Mouse (Mus musculus) heart, embryonic 10.5 days (tissue): ENCODE measurements at regions not wholly inside any gene's neighbourhood (a gene's known extent, or its start where the extent isn't known, plus 50 kb on each side); places are given as distances from the start of the nearest gene placed in this dataset.

Experiments used
- DNase-seq: peaks from one replicate; pipeline ENCODE4 v3.0.0-alpha.2; 2017; ENCODE audit warnings: low spot score
- H3K27ac ChIP-seq: fragments of 300-500 bp; sonication (generic); 2 replicates; pipeline ENCODE4 v1.5.1; 2016; ENCODE audit warnings: mild to moderate bottlenecking
- H3K27me3 ChIP-seq: fragments of 300-500 bp; sonication (generic); 2 replicates; pipeline ENCODE4 v1.6.1; 2016; ENCODE audit warnings: mild to moderate bottlenecking; ENCODE audit not compliant: poor library complexity, insufficient read depth, severe bottlenecking
- H3K36me3 ChIP-seq: fragments of 300-500 bp; sonication (generic); 2 replicates; pipeline ENCODE4 v1.6.1; 2016; ENCODE audit warnings: mild to moderate bottlenecking, moderate library complexity
- H3K4me1 ChIP-seq: fragments of 300-500 bp; sonication (generic); 2 replicates; pipeline ENCODE4 v1.6.1; 2016; ENCODE audit warnings: mild to moderate bottlenecking
- H3K4me3 ChIP-seq: fragments of 300-500 bp; sonication (generic); 2 replicates; pipeline ENCODE4 v1.5.1; 2016; ENCODE audit warnings: mild to moderate bottlenecking, moderate library complexity
- H3K9me3 ChIP-seq: fragments of 300-500 bp; sonication (generic); 2 replicates; pipeline ENCODE4 v1.6.1; 2016; ENCODE audit warnings: mild to moderate bottlenecking, moderate library complexity
- WGBS: fragments of 180-500 bp; shearing (Covaris S2); methylation state at CpG from one replicate; pipeline ENCODE4 v1.1.7; 2016; 5-methylcytosine and 5-hydroxymethylcytosine counted together

DNA sequence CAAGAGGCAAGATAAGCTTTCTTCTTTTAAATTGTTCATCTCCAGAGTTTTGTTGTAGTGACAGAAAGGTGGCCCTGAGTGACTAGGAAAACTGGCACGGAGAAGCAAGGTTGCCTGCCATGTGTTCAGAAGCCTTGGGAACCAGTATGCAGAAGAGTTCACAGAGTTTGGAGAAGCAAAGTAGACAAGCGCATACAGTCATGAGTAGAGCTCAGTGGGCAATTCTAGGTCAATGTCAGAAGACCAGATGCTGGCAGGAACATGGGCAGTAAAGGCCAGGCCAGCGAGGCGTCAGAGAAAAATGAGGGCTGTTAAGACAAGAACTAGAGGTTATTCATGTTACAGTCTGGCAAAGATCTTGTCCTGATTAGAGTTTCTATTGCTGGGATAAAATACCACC, 172.7 kb downstream of the Tmem17 start:
- WGBS, result 86% methylated on average over 4 of the region's 4 CpGs
- Histone ChIP-seq H3K27ac (no peak overlapping the region), H3K9me3 (no peaks in the 10 kb centered on the region), H3K4me3 (no peak overlapping the region), H3K27me3 (no peaks in the 10 kb centered on the region), H3K4me1 (no peaks in the 10 kb centered on the region), H3K36me3 (no peaks in the 10 kb centered on the region)
- no peak for DNase-seq

DNA sequence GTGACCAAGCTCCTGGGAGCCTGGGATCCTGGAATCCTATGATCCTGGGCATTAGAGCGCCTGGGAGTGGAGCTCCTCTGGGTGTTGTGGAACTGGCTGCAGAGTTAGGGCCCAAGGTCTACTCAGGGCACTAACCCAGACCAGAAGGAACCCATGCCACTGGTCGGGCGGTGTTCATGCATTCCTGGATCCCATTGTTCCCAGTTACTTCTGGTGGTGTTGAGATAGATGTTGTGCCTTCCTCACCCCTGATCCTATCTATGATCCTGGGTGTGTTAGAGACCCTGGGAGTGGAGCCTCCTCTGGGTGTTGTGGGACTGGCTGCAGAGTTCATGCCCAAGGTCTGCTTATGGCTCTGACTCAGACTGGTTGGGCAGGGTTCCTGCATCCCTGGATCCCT, 169.9 kb downstream of the B3gnt2 start:
- H3K27ac ChIP-seq, result no peak overlapping the region
- DNase-seq, result no peak
- WGBS, result 84% methylated on average over 3 of the region's 3 CpGs
- H3K4me3 ChIP-seq, result no peak overlapping the region
- peaks cover 5% of the 10 kb centered on the region; the same call in 1 of the 2 replicates for H3K4me1 ChIP-seq
- no peaks in the 10 kb centered on the region for H3K36me3 ChIP-seq
- no peaks in the 10 kb centered on the region for H3K27me3 ChIP-seq
- no peaks in the 10 kb centered on the region for H3K9me3 ChIP-seq

DNA sequence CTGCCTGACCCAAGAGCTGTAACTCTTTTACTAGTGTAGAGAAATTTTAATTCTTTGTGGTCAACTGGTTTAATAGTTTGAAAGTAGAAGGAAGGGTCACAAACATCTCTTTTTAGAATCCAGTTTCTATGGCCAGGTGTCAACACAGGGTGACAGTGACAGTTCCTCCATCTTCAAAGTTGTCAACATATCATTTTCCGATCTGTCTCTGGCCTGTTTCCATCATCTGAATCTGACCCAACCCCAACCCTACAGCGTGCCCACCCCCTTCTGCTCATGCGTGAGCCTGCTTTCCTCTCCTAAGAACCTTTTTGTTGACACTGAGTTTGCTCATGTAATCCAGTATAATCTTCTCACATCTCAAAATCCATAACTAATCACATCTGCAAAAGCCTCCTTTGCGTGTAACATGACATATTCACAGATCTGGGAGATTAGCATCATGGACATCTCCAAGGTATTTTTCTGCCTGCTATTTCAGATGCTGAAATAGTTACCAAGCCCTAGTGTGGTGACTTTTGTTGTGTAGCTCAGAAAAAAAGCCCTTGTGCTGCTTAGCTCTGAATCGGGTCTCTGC, 168.4 kb downstream of the B3gnt2 start:
- no peaks in the 10 kb centered on the region for H3K36me3 ChIP-seq
- DNase-seq, result no peak
- no peak overlapping the region for H3K4me3 ChIP-seq
- peaks cover 5% of the 10 kb centered on the region; the same call in 1 of the 2 replicates for H3K4me1 ChIP-seq
- H3K27ac ChIP-seq, result no peak overlapping the region
- no peaks in the 10 kb centered on the region for H3K27me3 ChIP-seq
- WGBS, result 84% methylated on average over 5 of the region's 5 CpGs
- H3K9me3 ChIP-seq, result no peaks in the 10 kb centered on the region

DNA sequence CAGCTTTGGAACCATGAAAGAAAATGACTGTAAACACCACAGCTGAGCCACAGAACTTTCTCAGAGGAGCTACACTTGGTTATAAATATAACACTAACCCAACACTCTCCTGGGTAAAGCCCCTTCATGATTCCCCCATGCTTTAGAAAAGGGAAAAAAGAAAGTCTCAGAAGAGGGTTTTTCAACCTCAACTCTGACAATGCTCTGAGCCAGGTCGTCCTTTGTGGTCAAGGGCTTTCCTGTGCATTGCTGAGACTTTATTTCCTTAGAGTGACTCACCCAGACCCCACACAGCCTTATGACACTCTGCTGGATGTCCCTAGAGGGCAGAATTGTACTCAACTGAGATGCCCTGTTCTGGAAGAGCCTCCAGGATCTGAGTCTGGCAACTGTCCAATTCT, 167.8 kb downstream of the B3gnt2 start:
- no peak overlapping the region for H3K27ac ChIP-seq
- DNase-seq, result no peak
- no peak overlapping the region for H3K4me3 ChIP-seq
- H3K27me3 ChIP-seq, result no peaks in the 10 kb centered on the region
- WGBS, result 28% methylated on average over 1 of the region's 1 CpGs
- H3K36me3 ChIP-seq, result no peaks in the 10 kb centered on the region
- no peaks in the 10 kb centered on the region for H3K9me3 ChIP-seq
- peaks cover 5% of the 10 kb centered on the region; the same call in 1 of the 2 replicates for H3K4me1 ChIP-seq

DNA sequence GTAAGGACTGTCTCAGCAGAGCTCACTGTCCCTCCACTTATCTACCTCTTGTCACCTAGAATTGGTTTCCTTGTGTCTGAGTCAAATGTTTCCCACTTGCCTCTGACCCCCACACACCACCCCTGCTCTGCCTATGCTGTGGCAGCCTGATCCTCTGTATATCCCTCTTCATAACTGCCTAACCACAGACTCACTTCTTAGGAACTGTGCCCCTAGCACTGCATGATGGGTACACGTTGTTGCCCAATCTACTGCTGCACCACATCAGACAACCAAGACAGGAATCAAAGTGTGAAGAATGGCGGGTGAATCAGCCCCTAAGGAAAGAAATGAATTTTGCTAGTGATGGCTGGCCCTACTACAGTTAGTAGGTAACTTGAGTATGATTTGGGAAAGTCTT, 167.4 kb downstream of the B3gnt2 start:
- no peak overlapping the region for H3K27ac ChIP-seq
- WGBS, result 84% methylated on average over 2 of the region's 2 CpGs
- no peak for DNase-seq
- H3K4me3 ChIP-seq, result no peak overlapping the region
- peaks cover 10% of the 10 kb centered on the region for H3K4me1 ChIP-seq
- H3K27me3 ChIP-seq, result no peaks in the 10 kb centered on the region
- H3K36me3 ChIP-seq, result no peaks in the 10 kb centered on the region
- no peaks in the 10 kb centered on the region for H3K9me3 ChIP-seq

DNA sequence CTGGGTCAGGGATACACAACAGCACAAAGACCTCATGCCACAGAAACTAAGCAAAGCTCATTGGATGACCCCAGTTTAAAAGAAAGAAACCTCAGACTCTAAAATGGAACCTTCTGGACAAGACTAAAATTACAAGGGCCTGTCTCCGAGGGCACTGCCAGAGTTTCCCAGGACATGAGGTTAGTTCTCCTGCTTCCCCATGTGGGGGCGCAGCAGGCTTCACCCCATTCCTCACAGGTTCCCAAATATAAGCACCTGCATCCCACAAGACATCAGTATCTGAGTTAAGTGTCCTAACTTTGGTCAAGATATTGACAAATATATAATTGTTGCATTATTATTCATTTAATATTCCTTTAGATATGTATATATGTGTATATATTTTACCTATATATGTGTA, 166.8 kb downstream of the B3gnt2 start:
- WGBS, result 76% methylated on average over 2 of the region's 2 CpGs
- Histone ChIP-seq H3K4me3 (no peak overlapping the region), H3K27me3 (no peaks in the 10 kb centered on the region), H3K27ac (no peak overlapping the region), H3K36me3 (no peaks in the 10 kb centered on the region), H3K4me1 (peaks cover 15% of the 10 kb centered on the region), H3K9me3 (no peaks in the 10 kb centered on the region)
- DNase-seq, result no peak

DNA sequence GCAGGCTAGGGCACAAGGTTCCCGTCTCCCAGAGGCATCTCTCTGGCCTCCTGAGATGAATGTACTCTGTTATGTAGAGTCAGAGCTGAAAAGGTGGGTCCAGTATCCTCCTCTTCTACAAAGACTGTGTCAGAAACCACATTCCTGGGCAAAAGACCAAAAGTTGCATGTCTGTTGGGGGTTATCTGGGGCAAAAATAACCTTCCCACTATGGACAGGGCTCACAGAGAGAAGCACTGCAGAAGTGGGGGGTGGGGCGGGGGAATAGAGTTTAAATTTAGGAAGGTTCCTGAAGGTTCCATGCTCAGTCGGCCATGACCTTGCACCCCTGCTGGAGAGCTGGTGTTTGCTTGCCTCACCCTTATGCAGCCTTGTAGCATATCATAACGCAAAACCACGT, 165.9 kb downstream of the B3gnt2 start:
- Histone ChIP-seq H3K36me3 (no peaks in the 10 kb centered on the region), H3K4me3 (no peak overlapping the region), H3K9me3 (no peaks in the 10 kb centered on the region), H3K27ac (no peak overlapping the region), H3K4me1 (peaks cover 15% of the 10 kb centered on the region), H3K27me3 (no peaks in the 10 kb centered on the region)
- DNase-seq, result no peak
- WGBS, result 70% methylated on average over 5 of the region's 5 CpGs

DNA sequence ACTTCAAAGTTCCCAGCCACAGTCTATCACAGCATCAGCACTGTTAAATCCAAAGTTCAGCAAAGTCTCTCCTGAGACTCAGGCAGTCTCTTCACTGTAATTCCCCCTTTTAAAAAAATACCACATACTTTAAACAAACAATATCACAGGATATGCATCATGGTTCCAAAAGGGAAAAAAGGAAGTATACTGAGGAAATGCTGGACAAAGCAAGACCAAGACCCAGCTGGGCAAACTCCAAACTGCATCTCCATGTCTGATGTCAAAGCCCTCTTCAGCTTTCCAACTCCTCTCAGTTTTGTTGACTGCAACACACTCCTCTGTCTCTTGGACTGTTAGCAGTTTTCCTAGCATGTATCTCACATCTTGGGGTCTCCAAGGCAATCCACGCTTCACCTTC, 165.5 kb downstream of the B3gnt2 start:
- Histone ChIP-seq H3K27me3 (no peaks in the 10 kb centered on the region), H3K4me3 (no peak overlapping the region), H3K4me1 (peaks cover 15% of the 10 kb centered on the region), H3K27ac (no peak overlapping the region), H3K9me3 (no peaks in the 10 kb centered on the region), H3K36me3 (no peaks in the 10 kb centered on the region)
- 76% methylated on average over 1 of the region's 1 CpGs for WGBS
- DNase-seq, result no peak

DNA sequence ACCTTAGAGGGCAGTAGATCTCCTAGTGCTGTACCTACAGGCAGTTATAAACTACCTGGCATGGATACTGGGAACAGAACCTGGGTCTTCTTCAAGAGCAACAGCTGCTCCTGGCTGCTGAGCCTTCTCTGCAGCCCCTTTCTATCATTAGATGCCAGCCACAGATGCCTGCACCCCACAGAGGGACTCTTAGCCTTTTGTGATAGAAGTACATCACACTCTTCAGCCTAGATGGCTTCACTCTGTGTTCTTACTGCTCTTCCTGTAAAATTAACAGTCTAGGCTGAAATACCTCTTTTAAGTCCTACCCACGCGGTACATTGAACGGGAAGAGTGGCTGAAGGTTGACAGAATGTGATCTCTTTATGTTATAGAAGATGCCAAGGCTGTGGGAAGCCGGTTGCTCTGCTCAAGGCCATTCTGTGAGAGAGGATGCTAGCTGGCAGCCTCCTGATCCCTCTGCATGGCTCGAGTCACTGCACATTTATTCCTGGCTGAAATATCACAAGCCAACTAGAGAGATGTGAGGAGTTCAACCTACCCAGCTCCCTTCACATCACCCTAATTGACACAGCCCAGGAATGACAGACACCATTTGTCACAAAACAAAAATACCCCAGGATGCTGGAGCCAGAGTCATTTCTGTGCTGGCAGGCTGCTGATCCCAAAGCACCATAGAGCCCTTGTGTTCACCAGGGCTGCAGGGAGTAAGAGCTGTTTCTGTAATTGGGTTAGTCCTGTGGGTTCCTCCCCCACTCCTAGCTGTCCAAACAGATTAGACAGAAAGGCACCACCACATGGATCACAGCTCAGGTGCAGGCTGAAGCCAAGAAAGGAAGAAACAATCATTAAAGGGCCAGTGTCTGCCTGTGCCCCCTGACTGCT, 162.5 kb downstream of the B3gnt2 start:
- H3K4me1 ChIP-seq, result peaks cover 15% of the 10 kb centered on the region
- H3K36me3 ChIP-seq, result no peaks in the 10 kb centered on the region
- H3K27me3 ChIP-seq, result no peaks in the 10 kb centered on the region
- H3K27ac ChIP-seq, result no peak overlapping the region
- DNase-seq, result no peak
- no peaks in the 10 kb centered on the region for H3K9me3 ChIP-seq
- H3K4me3 ChIP-seq, result no peak overlapping the region
- 68% methylated on average over 5 of the region's 5 CpGs for WGBS

DNA sequence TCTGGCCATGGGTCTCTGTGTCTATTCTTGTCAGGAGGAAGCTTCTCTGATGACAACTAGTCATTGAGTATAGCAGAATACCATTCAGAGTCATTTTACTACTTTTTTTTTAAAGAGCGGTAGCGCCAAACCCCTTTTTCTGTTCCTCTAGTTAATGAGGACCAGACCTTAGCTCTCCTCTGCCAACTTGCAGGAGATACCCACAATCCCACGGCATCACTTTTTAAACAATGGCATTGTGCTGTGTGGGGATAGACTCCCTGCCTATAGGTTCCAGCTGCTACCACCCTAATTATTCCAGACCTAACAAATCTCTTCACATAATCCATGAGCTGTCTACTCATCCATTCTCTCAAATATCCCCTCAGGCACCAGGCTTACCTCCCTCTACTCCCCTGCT, 154.7 kb downstream of the B3gnt2 start:
- 89% methylated on average over 3 of the region's 3 CpGs for WGBS
- no peak overlapping the region for H3K27ac ChIP-seq
- no peaks in the 10 kb centered on the region for H3K9me3 ChIP-seq
- H3K4me1 ChIP-seq, result no peaks in the 10 kb centered on the region
- no peaks in the 10 kb centered on the region for H3K36me3 ChIP-seq
- DNase-seq, result no peak
- H3K27me3 ChIP-seq, result no peaks in the 10 kb centered on the region
- no peak overlapping the region for H3K4me3 ChIP-seq
